Mouse (Mus musculus) left cerebral cortex, postnatal 25 days (tissue): Measurements from ENCODE around the gene Mrgprf. TPM values are rescaled to one million over a fixed set of nuclear protein-coding genes. Genes with fewer than 3 reads are reported as not detected.

ENCODE experiments used
- DNase-seq, 2 experiments: peaks; one replicate each; pipeline ENCODE4 v3.0.0; 2022; ENCODE audit warnings: low spot score in 2 of 2, mixed read lengths in 1 of 2
- intact Hi-C: fragments of 180-260 bp; cut with DNase I; formaldehyde crosslinking; loops from one replicate; pipeline ENCODE4 v1.15.1; 2025
- total RNA-seq, 2 experiments: library from RNA; stranded (reverse); gene quantifications; 2 replicates each; pipeline ENCODE4 v1.2.3; 2021

The Mrgprf gene
- total RNA-seq, 2 experiments from 2014 or later: 1.6 to 2.3 TPM

DNA sequence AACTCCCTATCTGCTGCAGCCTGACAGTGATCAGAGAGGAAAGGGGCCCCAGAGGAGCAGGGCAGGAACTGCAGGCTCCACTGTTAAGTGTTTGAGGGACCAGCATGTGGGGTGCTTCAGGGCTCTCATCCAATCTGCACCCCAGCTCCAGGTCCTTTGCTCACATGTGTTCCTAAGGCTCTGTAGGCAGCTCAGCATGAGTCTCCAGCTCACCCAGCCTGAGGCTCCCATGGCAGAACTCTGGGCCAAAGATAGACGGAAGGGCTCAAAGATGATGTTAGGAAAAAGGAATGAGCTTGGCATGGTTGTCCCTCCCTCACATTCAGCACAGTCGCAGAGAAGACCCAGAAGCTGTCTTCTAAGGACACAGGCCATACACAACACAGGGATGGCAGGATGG is 30.0 kb downstream of the Mrgprf start:
- no peak for DNase-seq
- intact Hi-C loops: no loop called here

DNA sequence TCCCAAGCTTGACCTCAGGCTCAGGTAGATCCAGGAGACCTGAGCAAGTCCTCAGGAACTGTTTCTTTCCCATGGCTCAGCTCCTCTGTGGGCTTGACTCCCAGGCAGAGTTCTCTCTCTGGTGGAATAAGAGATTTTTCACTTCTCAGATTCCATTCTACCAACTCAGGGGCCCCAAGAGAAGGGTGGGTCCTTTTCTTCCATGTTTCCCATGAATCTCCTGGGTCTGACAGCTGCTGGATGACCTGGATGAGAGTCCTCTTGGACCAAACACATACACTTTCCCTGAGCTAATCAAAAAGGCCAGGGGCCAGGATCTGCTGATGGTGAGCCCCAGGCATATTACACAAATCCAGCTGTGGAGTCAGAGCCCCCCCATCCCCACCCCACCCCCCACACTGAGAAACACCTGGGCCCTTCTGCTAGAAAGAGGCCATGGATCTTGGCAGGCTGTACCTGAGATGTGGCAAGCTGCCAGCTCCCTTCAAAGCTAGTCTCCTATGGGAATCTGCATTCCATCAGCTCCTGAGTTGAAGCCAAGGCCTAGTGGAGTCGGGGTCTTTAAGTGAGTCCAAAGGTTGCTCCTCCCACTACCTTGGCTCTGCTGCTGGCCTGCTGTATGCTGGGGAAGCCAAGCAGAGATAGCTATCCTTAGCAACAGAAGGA is 31.9 kb downstream of the Mrgprf start:
- DNase-seq: no peak
- intact Hi-C loops: no loop called here

GRCm38 (mm10) chr7:145333936-145334335 is 33.3 kb downstream of the Mrgprf start:
- intact Hi-C loops: no loop called here
- DNase-seq: no peak

DNA sequence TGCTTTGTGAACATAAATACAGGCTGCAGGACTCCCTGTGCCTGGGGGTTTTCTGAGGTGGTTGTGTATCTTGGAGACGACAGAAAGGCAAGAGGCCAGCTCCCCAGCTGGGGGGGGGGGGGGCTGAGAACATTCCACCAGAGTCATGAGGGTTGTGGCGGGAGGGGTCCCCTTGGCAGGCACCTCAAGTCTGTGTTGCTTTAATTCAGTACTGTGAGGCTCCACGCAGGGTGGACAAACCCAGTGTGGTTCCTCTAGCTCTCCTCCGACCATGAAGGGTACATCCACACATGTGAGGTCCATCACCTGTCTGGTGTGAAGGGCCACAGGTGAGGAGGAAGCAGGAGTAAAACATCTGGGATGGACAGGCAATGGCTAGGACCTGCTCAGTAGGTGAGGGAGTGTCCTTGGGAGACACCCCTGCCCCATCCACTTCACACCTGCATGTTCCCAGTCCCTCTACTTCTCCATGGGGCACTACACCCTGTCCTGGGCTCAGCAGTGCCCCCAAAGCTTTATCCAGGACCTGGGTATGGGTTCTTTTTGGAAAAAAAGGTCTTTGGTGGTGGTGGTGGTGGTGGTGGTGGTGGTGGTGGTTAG is 33.9 kb downstream of the Mrgprf start:
- intact Hi-C loops: no loop called here
- DNase-seq: no peak

DNA sequence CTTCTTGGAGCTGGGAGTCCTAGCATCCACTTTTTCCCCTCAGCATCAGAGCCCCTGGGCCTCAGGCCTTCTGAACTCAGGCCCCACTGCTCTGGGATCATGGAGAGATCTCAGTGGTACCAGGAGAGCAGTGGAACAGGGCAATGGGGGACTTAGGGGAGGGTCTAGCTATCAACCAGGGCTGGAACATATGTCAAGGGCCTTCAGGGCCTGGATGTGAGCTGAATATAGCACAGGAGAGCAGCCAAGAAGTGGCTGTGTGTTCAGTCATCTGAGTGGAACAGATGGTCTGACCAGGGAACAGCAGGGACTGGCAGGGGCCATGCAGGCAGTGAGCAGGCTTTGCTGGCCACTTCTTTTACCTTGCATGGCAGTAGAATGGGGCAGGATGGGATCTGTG is 34.6 kb downstream of the Mrgprf start:
- DNase-seq: no peak
- intact Hi-C loops: no loop called here

GRCm38 (mm10) chr7:145335616-145336332 is 35.1 kb downstream of the Mrgprf start:
- no peak for DNase-seq
- intact Hi-C loops: no loop called here

- intact Hi-C loops: no loop called here
- DNase-seq: no peak
Observed at GRCm38 (mm10) chr7:145337889-145338288, 37.3 kb downstream of the Mrgprf start.

DNA sequence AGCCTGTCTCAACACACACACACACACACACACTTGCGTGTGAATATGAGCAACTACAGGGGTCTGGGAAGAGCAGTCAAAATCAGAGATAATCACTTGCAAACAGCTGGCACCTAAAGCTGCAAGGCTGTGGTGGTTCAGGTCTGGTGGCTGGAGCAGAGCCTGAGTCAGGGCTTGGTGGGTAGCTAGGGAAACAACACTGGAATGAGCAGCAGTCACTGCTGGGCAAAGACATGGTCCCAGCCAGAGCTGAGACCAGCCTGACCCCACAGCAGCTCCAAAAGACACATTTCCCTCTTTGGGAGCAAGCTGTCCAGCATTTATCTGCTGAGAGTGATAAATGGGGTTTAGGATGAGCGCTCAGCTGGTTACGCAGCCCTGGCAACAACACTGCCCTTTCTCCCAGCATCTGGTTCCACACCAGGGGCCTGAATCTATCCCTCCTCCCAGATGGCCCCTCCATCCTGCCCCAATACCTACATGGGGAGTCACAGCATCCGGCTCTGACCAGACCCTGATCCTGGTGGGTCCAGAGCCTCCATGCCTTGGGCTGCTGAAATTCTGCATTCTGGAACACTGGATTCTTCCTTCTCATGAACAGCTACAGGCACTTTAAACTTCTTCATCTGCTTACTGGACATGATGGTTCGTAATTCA is 39.7 kb downstream of the Mrgprf start:
- intact Hi-C loops: no loop called here
- DNase-seq: no peak

Other genes with a start within 250 kb of the Mrgprf start
- not detected for gene 1810010D01Rik, start 92.7 kb upstream of the Mrgprf start, total RNA-seq
- 1 to 10 TPM; 4.7 to 4.8 TPM for gene Tpcn2, start 16.8 kb upstream of the Mrgprf start, total RNA-seq
- not detected for gene Mrgprd, start 14.0 kb downstream of the Mrgprf start, total RNA-seq